ENCODE assay signal across 13 mouse cellular contexts in the genomic region with DNA sequence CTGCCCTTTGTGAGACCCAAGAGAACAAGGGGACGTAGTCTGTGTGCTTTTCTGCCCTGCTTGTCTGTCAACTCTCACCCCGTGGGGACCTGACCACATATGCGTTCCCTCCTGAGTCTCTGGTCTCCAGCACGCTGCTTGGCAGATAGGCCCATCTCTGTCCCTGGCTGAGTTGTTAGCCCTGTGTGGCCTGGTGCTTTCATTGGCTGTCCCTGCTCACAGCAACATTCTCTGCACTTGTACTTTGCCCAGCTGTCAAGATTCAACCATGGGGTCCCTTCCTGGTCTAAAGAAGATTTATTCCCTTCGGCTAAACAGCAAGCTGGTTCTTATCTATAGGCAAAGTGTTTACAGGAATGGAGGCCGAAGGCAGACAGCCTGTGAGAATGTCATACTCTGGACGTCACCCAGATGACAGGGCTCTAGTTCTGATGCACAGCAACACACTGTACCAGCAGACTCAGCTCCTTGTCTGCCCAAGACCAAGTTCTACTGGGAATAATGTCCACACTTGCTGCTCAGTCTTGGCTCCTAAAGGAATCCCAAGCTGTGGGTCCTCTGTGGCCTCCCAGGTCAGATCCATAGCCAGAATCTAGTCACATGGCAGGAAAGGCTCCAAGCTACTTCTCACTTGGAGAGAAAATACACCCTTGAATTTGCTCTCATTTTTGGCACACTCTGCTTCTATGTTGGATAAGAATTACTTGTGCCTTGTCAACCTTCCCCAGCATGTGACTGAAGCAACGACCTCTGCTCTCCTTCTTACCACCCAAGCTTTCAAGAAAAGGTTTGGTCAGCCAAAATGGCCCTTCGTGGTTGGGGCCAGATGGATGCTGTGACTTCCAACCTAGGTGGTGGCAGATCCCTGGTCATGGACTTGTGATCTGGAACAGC. TPM values are rescaled to one million over a fixed set of nuclear protein-coding genes. Genes with fewer than 3 reads are reported as not detected.
DNase-seq lines count a peak whose midpoint lies in the region; ATAC-seq and TF ChIP-seq lines count a peak whose summit lies in the region.
"Had no signal": no experiment of that assay in that cellular context is flagged by ENCODE, and none has a peak within 500 bp of the region (broad histone marks: within the 10 kb centered on the region; RNA-seq: fewer than 3 reads in every experiment).

No protein-coding gene starts in this region.

- intact Hi-C loops in heart, postnatal 10 days (cut with DNase I): no loop called here

- peak overlapping the region; percentile 93 for H3K27ac ChIP-seq in brown adipose tissue, adult 24 weeks (replicated peaks; ENCODE audit: low read depth, low read length)
- H3K27ac ChIP-seq in liver, postnatal 0 days (ENCODE audit: low read depth): no peak overlapping the region
- no peak overlapping the region for H3K27ac ChIP-seq in embryonic facial prominence, embryonic 10.5 days (replicated peaks)
- H3K27ac ChIP-seq: left cerebral cortex, adult 2 months; liver, embryonic 14.5 days had no signal

- no peak overlapping the region for H3K4me3 ChIP-seq in brown adipose tissue, adult 24 weeks (ENCODE audit: insufficient read depth, low read depth, low read length)
- no peak overlapping the region for H3K4me3 ChIP-seq in liver, postnatal 0 days (ENCODE audit: low read depth, low read length)
- H3K4me3 ChIP-seq in embryonic facial prominence, embryonic 10.5 days: no peak overlapping the region
- H3K4me3 ChIP-seq: left cerebral cortex, adult 2 months had no signal

- peak; percentile 68 for DNase-seq in gastrocnemius, postnatal 25 days
- no peak for DNase-seq in gastrocnemius, postnatal 4 days (ENCODE audit: low spot score in 2 of 2)
- DNase-seq in heart, postnatal 10 days: peak; percentile 70 to 73
- peak; percentile 41 for DNase-seq in lung, postnatal 10 days
- DNase-seq in thymus, postnatal 36 days: no peak
- DNase-seq in liver, postnatal 0 days: no peak
- DNase-seq in embryonic facial prominence, embryonic 10.5 days (ENCODE audit: low spot score): no peak

- peaks cover 13% of the 10 kb centered on the region for H3K4me1 ChIP-seq in brown adipose tissue, adult 24 weeks (ENCODE audit: control insufficient read depth, insufficient read depth, insufficient read length, low read length)
- peaks cover 3% of the 10 kb centered on the region; the same call in 1 of the 2 replicates for H3K4me1 ChIP-seq in liver, postnatal 0 days (ENCODE audit: insufficient read depth)
- H3K4me1 ChIP-seq in embryonic facial prominence, embryonic 10.5 days: peaks cover 3% of the 10 kb centered on the region

- no peak for TF ChIP-seq CTCF in liver, postnatal 0 days (IDR thresholded peaks at IDR 0.05; ENCODE audit: low read depth)

- no peaks in the 10 kb centered on the region for H3K36me3 ChIP-seq in liver, postnatal 0 days (replicated peaks; ENCODE audit: insufficient read depth, low read length)
- 0 out of 2 replicates have a peak, but pooled peaks cover 2% of the 10 kb centered on the region for H3K36me3 ChIP-seq in embryonic facial prominence, embryonic 10.5 days (replicated peaks)

- no peak overlapping the region for H3K4me2 ChIP-seq in liver, postnatal 0 days (ENCODE audit: low read depth, low read length)

- H3K27me3 ChIP-seq in liver, postnatal 0 days (ENCODE audit: insufficient read depth, low read length): no peaks in the 10 kb centered on the region
- H3K27me3 ChIP-seq in embryonic facial prominence, embryonic 10.5 days (replicated peaks; ENCODE audit: low read depth, poor library complexity, severe bottlenecking): no peaks in the 10 kb centered on the region

- no peak overlapping the region for H3K9ac ChIP-seq in liver, postnatal 0 days (replicated peaks)
- H3K9ac ChIP-seq: liver, embryonic 14.5 days had no signal

- ATAC-seq in liver, postnatal 0 days: no peak
- ATAC-seq: CD4-positive, CD25-positive, alpha-beta regulatory T cell, adult 4 months; forebrain, embryonic 14.5 days had no signal

- H3K9me3 ChIP-seq in liver, postnatal 0 days (ENCODE audit: low read length): no peaks in the 10 kb centered on the region
- no peaks in the 10 kb centered on the region for H3K9me3 ChIP-seq in embryonic facial prominence, embryonic 10.5 days

- no peak for TF ChIP-seq EP300 in liver, postnatal 0 days (IDR thresholded peaks at IDR 0.05; ENCODE audit: low read depth)

- WGBS in liver, postnatal 0 days (ENCODE audit: insufficient replicate concordance): 45% methylated on average over 9 of the region's 9 CpGs
- 80% methylated on average over 9 of the region's 9 CpGs for whole genome bisulfite sequencing in embryonic facial prominence, embryonic 10.5 days

RNA-seq across cellular contexts. Expression of a gene that starts 55.8 kb away (rescaled TPM):
- total RNA-seq in gastrocnemius, postnatal 25 days (2021): 1 to 10 TPM; 1.5 to 1.9 TPM
- 1 to 10 TPM; 6.1 to 6.8 TPM for total RNA-seq in gastrocnemius, postnatal 4 days (2021)
- 3.7 and 5.0 TPM in 2 replicates for polyA plus RNA-seq in brown adipose tissue, adult 24 weeks (2012; ENCODE audit: insufficient read depth, insufficient read length, missing spikeins)
- 1 to 10 TPM; 3.7 to 5.5 TPM for total RNA-seq in heart, postnatal 10 days (2021)
- 0.11 and 0.13 TPM in 2 replicates for polyA plus RNA-seq in liver, postnatal 0 days (2015; fragmentation: Nextera tagmentation; extraction: Ambion mirVana)
- 53.8 and 55.3 TPM in 2 replicates for polyA plus RNA-seq in embryonic facial prominence, embryonic 10.5 days (2016; fragmentation: Nextera tagmentation; extraction: Ambion mirVana)
- total RNA-seq: common myeloid progenitor, adult 5-6 weeks had no signal
- polyA plus RNA-seq: CD4-positive, CD25-positive, alpha-beta regulatory T cell, adult 4 months had no signal

Comparison
In these comparisons a context has a peak if more than half of its experiments do, and no peak if none do; other contexts are left out.
1. DNase-seq: peak in gastrocnemius, postnatal 25 days (single experiment), heart, postnatal 10 days (2 of 2) and lung, postnatal 10 days (single experiment); none in gastrocnemius, postnatal 4 days (0 of 2), thymus, postnatal 36 days (0 of 2), liver, postnatal 0 days (single experiment) and embryonic facial prominence, embryonic 10.5 days (single experiment).